Mouse (Mus musculus) CD4-positive, CD25-positive, alpha-beta regulatory T cell, adult 4 months (primary cell): ENCODE results near the gene Treh. TPM values are rescaled to one million over a fixed set of nuclear protein-coding genes. Genes with fewer than 3 reads are reported as not detected.
"Not testable (repeated sequence)": the region's sequence is repeated elsewhere in the genome, so short reads cannot be mapped to it uniquely, and the experiment has no call there.

Experiments used
- ATAC-seq: one replicate; pipeline ENCODE4 v1.8.0; 2017
- polyA plus RNA-seq, 2 experiments: library from polyadenylated mRNA; unstranded; fragments of 100-300 nt; shearing (Covaris generic); gene quantifications; one replicate each; pipeline ENCODE4 v1.2.1; 2017

Treh gene
- polyA plus RNA-seq = not detected

- no peak for ATAC-seq
Measured at GRCm38 (mm10) chr9:44673005-44673404, at the start of gene Treh. Treh (plus strand) TSS chr9:44673233.

GRCm38 (mm10) chr9:44624390-44624789 is 48.6 kb upstream of the Treh start:
- no peak for ATAC-seq

- ATAC-seq = no peak
Measured at GRCm38 (mm10) chr9:44626268-44626667, 46.8 kb upstream of the Treh start.

DNA sequence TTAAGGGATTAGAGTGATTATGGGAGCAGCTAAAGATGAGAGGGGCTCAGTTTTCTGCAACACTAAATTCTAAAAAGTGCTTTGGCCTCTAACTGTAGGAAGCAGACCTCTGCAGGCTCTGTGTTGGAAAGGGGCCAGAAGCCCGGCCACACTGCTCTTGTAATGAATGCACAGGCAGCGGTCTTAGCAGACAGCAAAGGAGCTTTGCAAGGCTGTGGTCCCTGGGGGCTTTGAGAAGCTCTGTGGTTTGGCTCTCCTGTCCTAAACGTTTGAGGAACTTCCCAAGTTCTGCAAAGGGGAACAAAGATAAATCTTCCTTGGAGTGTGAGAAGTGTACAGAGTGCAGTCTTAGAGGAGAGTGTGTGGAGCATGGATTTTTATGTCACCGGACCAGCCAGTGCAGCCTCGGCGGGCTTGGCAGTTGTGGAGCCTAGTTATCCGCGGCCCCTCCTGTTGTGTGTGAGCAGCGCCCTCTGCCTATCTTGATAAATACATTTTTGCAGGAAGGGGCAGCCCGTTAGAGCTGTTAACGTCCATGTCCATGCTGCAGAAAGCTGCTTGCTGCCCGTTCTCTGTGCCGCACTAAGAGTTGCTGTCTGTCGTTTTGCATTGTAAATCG is 35.4 kb upstream of the Treh start:
- ATAC-seq = no peak

DNA sequence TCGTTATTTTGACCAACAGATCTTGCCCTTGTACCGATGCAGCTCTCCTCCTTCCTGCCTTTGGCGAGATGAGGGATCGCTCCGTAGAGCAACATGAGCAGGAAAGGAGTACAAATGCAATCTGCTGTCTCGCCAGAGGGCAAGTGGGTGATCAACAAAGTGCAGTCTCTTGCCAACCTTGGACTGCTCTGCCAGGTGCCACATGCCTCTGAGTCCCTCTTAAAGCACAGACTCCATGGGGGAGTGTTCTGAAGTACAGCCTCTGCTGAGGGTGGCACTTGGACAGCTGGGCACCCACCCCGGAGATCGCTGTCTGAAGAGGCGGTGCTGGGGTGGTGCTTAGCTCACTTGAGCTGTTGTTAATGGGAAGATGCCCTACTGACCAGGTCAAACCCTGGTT is 34.3 kb upstream of the Treh start:
- not testable (repeated sequence) for ATAC-seq

GRCm38 (mm10) chr9:44640028-44640427 is 33.0 kb upstream of the Treh start:
- not testable (repeated sequence) for ATAC-seq

GRCm38 (mm10) chr9:44640646-44641357 is 32.2 kb upstream of the Treh start:
- ATAC-seq = no peak

DNA sequence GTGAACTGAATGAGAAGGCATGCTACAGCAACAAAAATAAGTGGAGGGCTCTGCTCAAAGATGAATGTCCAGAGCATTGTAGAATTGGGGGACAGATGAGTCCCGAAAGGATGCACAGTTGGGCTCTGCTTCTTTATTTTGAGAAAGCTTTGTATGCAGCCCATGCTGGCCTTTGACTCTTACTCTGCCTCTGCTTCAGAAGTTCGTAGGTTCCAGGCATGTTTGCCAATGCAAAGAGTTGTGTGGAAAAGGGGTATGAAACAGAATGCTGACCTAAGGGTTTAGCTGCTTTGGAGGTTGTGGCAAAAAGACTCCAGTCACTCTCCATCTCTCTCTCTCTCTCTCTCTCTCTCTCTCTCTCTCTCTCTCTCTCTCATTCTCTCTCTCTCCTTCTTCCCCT is 31.4 kb upstream of the Treh start:
- ATAC-seq = no peak

GRCm38 (mm10) chr9:44643103-44643502 is 29.9 kb upstream of the Treh start:
- ATAC-seq = no peak

GRCm38 (mm10) chr9:44644186-44644585 is 28.8 kb upstream of the Treh start:
- no peak for ATAC-seq

- no peak for ATAC-seq
Measured at GRCm38 (mm10) chr9:44645481-44645880, 27.6 kb upstream of the Treh start.

- peak; percentile 93 for ATAC-seq
Measured at GRCm38 (mm10) chr9:44645924-44646323, 27.1 kb upstream of the Treh start.

GRCm38 (mm10) chr9:44646366-44646765 is 26.7 kb upstream of the Treh start:
- ATAC-seq = peak; percentile 34

- no peak for ATAC-seq
Measured at GRCm38 (mm10) chr9:44647026-44647425, 26.0 kb upstream of the Treh start.

- no peak for ATAC-seq
Measured at GRCm38 (mm10) chr9:44647656-44648055, 25.4 kb upstream of the Treh start.

DNA sequence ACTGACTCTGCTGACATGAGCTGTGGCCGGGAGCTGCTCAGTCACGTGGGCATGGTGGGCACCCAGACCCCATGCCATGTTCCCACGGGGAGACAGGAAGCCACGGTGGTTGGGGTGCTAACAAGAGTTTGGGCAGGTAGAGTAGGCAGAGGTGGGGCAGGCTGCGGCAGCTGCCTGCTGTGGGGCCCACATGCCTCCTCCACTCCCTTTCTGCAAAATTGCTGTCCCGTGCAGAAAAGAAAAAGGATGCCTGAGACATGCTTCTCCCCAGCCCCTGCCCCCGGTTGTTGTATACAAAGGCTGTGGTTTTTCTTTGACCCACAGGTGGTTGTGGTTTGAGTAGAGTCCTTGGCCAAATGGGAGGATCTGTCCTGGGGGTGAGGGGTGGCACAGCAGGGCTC is 24.2 kb upstream of the Treh start:
- ATAC-seq = peak; percentile 22

- peak; percentile 73 for ATAC-seq
Measured at GRCm38 (mm10) chr9:44652027-44652426, 21.0 kb upstream of the Treh start.

DNA sequence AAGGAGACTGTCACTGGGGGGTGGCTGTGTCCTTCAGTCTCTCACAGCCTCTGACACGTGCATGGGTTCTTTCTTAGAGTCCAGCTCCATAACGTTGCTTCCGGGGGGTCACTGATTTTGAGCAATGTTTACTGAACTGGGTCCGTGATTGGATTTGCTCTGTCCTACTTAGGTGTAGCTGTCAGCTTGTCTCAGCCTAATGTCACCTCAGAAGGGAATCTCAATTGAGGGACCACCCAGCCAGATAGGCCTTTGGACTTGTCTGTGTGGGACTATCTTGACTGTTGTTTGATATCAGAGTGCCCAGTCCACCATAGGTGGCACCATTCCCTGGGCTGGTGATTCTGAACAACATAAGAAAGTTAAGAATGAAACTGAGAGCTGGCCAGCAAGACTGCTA is 19.1 kb upstream of the Treh start:
- no peak for ATAC-seq

DNA sequence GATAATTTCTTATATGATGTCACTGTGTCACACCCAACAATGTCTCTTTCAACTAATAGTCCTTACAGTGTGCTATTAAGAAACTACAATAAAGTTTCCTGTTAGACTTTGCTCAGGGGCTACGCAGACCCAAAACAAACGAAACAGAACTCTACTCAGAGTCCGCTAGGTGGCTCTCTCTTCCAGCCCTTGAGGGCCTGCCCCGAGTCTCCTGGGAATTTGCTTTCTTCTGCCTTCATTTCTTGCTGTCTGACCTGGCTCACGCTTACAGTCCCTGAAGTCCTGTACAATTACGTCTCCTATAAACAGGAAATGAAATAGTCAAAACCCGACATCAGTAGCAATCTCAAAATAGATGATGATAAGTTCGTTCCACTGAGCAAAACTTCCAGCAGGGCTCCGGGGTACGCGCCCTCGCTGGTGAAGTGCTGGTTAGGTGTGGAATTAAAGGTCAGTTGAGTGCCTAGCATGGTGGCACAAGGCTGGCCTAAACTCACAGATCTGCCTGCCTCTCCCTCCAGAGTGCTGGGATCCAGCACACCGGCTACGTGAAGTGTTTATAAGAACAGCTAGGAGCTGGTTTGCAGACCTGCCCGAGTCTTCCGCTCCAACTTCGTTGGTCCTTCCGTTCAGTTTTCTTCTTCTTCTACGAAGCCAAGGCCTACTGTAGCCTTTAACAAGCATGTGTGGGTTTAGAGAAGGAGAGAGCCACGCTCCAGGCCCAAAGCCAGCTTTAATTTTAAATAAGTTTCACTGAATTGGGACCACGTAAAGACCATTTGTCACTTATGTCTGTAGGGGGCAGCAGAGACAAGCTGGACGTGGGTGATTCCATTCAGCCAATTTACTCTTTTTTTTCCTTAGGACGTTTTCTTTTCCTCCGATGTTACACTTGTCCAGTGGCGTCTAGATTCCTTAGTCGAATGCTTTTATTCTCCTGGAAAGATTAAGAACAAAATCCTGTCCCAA is 17.7 kb upstream of the Treh start:
- ATAC-seq = peak; percentile 59

DNA sequence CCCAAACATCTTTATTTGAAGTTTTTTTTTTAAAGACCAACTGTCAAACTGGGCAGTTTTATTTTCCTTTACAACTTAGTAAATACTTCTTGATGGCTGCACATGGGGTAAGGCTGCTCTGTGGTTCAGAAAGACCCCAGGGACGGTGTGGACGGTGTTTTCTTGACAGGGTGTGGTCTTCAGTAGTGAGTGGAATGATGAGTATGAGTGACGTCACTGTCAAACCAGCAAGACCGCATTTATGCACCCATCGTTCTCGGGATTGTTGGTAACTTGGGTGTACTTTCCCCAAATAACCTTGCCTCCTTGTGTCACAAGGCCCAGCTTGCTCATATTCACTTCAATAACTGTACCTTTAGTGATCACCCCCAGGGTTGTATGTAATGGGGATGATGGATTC is 9.3 kb upstream of the Treh start:
- no peak for ATAC-seq

DNA sequence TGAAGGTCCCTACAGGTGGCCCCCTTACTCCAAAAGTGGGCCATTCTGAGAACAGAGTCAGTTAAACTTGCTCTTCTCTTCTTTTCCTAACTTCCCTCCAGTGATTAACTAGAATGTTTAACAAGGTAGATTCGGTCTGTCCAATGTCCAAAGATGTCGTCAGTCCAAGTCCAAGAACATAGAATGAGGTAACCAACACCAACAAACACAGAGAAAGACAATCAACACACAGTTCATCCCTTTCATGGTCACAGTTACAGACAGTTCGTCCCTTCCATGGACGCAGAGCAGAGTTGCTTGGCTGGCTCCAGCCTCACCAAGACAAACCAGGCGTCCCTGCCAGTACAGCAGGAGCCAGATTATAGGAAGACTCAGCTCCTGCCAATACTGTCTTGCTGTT is 1.6 kb upstream of the Treh start:
- no peak for ATAC-seq

DNA sequence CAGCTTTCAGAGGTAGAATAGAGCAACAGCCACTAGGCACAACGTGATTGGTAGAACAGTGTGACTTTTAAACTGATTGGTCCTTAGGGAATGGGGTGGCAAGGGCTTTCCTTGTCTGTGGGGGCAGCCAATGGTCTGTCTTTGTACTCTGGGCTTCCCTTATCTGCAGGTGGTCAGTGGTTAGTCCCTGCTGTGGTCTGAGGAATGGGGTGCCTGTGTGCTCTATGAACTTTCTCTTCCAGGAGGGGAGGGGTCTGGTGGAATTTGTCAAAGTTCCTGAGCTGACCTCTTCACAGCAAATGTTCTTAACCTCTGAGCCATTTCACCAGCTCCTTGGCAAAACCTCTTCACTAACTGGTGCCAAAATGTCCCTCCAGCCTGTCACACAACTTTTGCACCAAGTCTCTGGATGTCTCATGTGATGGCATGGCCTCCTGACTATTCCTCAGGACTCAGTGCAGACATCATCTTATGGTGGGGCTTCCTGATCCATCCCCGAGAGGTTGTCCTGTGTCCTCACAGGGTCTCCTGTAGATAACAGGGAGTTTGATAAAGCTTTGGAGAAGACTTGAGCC is 655 bp upstream of the Treh start:
- ATAC-seq = no peak

DNA sequence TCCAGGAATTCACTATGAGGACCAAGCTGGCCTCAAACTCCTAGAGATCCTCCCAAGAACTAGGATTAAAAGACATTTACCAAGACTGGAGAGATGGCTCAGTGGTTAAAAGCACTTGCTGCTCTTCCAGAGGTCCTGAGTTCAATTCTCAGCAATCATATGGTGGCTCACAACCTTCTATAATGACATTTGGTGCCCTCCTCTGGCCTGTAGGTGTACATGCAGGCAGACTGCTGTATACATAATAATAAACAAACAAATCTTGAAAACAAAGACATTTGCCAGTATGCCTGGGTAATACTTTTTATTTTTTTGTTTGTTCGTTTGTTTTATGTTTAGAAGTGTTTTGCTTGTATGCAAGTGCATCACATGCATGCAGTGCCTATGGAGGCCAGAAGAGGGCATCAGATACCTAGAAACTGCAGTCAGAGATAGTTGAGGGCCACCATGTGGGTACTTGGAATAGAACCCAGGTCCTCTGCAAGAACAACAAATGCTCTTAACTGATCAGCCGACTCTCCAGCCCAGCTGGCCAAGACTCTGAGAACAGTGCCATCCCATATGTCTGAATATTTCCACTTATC is 5.3 kb downstream of the Treh start:
- no peak for ATAC-seq
